Mouse (Mus musculus) bone marrow macrophage, adult 2 months (primary cell): ENCODE results near the gene Afm. TPM values are rescaled to one million over a fixed set of nuclear protein-coding genes. Genes with fewer than 3 reads are reported as not detected.

Source experiments
- H3K27ac ChIP-seq: 2 replicates; pipeline ENCODE4 v1.5.1; 2012; ENCODE audit warnings: low read depth, low read length; ENCODE audit not compliant: insufficient read depth
- H3K4me1 ChIP-seq: 2 replicates; pipeline ENCODE4 v1.6.1; 2012; ENCODE audit warnings: low read length; ENCODE audit not compliant: control insufficient read depth, insufficient read depth
- H3K4me3 ChIP-seq: 2 replicates; pipeline ENCODE4 v1.5.1; 2012; ENCODE audit warnings: mild to moderate bottlenecking, low read length, moderate library complexity; ENCODE audit not compliant: insufficient read depth
- CTCF ChIP-seq: IDR thresholded peaks from 2 replicates; pipeline ENCODE4 v1.5.1; 2012; ENCODE audit warnings: low read depth, mild to moderate bottlenecking, low read length, moderate library complexity
- POLR2A ChIP-seq: IDR thresholded peaks from 2 replicates; pipeline ENCODE4 v1.6.1; 2012; ENCODE audit warnings: mild to moderate bottlenecking, low read depth, low read length, borderline replicate concordance
- polyA plus RNA-seq: library from polyadenylated mRNA; stranded (reverse); fragments of >200 nt; gene quantifications from 2 replicates; pipeline ENCODE4 v1.2.4, GENCODE M21; 2012; ENCODE audit not compliant: missing spikeins, insufficient read depth, insufficient read length

The Afm gene
- polyA plus RNA-seq, 1 experiment, result not detected

DNA sequence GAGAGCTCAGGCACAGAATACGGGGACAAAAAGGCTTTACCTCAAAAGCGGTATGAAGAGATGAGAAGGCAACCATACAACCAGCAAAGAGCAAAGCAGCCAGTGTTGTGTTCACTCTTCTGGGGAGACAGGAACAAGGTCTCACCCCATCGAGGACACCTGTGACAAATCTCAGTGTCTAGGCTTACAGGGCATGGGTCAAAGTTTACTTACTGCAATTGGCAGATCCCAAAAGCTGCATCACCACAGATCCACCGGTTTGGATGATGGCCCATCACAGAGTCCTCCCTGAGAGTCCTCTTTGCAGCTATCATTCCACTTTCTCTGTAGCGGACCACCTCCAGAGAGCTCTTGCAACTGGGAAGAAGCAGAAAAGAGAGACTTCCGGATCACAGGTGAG, 3.2 kb upstream of the Afm start:
- Histone ChIP-seq H3K4me3 (no peak overlapping the region), H3K27ac (no peak overlapping the region), H3K4me1 (no peaks in the 10 kb centered on the region)
- no peak for TF ChIP-seq CTCF
- no peak for TF ChIP-seq POLR2A

DNA sequence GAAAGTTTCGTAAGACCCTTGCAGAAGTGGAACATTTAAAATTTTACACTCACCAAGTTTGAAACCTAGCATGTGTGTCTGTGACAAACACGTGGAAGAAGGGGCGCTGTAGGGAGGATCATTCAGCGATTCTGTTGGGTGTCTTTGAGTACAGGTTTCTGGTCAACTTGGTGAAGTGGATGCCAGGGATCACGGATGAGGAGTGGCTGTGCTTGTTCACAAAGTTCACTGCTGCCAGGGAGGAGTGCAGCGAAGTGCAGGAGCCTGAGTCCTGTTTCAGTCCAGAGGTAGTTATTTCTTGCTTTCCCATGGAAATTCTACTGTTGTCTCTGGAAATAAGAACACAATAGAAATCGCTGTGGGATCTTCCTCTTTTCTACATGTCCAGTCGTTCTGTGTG, 32.5 kb downstream of the Afm start:
- H3K4me3 ChIP-seq, result no peak overlapping the region
- no peak for TF ChIP-seq CTCF
- no peak for TF ChIP-seq POLR2A
- no peaks in the 10 kb centered on the region for H3K4me1 ChIP-seq
- H3K27ac ChIP-seq, result no peak overlapping the region

DNA sequence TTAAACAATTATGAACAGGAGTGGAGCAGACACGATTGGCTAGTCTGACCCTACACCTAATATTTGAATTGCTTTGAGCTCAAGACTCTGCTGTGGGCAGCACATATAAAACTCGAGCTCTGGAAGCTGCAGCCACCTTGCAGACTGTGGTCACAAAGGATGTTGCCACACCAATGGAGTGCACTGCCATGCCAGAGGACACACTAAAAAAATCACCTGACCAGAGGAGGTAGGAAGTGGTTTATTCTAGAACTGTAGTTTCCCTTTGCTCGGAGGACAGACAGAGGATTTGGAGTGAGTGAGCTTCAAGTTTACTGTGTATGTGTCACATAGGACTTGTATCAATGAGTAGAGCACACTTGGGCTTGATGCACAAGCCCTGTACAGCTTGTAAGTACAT, 37.3 kb downstream of the Afm start:
- no peak overlapping the region for H3K27ac ChIP-seq
- H3K4me1 ChIP-seq, result no peaks in the 10 kb centered on the region
- TF ChIP-seq POLR2A (no peak), CTCF (no peak)
- no peak overlapping the region for H3K4me3 ChIP-seq

DNA sequence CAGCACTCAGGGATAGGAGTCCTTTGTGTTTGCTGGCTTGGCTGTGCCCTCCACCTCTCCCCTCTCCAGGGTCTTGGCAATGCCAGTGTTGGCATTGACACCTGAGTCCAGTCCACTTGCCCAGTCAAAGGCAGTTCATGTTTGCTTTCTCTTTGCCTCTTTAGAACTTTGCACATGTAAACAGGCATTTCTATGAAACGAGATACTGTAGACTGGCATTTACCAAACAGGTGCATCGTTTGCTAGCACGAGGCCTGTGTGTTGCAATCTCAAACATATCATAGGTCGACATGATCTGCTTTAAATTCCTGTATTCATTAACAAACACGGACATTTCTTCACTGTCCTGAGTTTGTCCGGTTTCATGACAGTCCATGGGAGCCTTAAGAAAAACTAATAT, 42.0 kb downstream of the Afm start, which contains the start of gene 5830473C10Rik:
TSS of gene 5830473C10Rik (plus strand) at position 365 of the 400 bp plus-strand sequence.
- Histone ChIP-seq H3K27ac (no peak within 1 kb of the TSS), H3K4me1 (peaks cover 4% of the 10 kb centered on the region), H3K4me3 (no peak within 1 kb of the TSS)
- TF ChIP-seq CTCF, result no peak

DNA sequence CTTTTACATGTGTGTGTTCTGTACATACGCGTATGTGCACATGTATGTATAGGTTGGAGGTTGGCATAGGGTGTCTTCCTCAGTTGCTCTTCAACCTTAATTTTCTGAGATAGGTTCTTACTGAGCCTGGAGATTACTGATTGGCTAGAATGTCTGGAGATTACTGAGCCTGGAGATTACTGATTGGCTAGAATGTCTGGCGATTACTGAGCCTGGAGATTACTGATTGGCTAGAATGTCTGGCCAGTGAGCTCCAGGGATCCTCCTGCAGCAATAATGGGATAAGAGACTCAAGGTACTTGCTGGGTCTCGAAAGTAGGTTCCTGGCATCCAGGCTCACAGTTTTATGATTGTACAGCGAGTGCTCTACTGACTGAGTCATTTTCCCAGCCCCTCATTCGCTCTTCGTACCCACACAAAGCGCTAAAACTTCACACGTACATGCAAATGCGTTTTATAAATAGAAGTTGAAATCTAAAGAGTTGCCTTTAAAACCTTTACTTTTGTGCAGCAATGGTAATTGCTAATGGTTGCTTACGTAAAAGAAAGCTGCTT, 43.1 kb downstream of the Afm start:
- Histone ChIP-seq H3K27ac (no peak overlapping the region), H3K4me3 (no peak overlapping the region), H3K4me1 (peaks cover 4% of the 10 kb centered on the region)
- no peak for TF ChIP-seq CTCF
- no peak for TF ChIP-seq POLR2A

DNA sequence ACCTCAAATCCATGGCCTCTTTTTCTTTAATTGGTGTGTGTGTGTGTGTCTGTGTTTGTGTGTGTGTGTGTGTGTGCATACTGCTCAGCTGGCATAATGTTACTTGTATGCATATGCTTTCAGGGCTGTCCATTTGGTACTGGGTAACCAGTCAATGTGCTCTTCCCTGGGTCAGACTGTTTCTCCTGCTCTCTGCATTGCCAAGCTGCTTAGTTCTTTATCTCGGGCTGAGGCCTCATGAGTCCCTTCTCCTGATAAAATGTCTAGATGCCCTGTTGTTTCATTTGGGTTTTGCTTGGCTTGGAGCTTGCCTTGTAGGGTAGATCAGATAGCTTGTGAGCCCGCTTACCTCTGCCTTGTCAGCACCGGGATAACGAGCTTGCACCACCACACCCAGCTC, 44.1 kb downstream of the Afm start:
- TF ChIP-seq CTCF, result no peak
- no peak for TF ChIP-seq POLR2A
- Histone ChIP-seq H3K27ac (no peak overlapping the region), H3K4me3 (no peak overlapping the region), H3K4me1 (peaks cover 4% of the 10 kb centered on the region)

DNA sequence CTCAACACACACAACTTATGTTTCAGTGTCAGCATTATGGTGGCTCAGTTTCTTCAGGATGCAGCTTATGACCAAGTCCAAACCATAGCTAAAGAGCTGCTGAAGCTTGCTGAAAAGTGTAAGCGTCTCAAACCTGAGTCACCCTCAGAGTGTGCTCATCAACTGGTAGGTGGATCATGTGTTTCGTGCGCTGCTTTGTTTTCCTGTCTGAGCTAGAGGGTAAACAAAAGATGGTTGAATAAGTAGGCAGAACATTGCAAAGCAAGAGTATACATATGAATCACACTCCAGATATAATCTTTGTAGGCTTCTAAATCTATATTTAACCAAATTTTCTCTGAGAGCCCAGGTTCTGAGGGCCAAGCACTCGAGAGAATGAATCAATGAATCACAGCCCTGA, 45.4 kb downstream of the Afm start:
- TF ChIP-seq CTCF, result no peak
- TF ChIP-seq POLR2A, result no peak
- Histone ChIP-seq H3K4me3 (no peak overlapping the region), H3K27ac (no peak overlapping the region), H3K4me1 (peaks cover 4% of the 10 kb centered on the region)

DNA sequence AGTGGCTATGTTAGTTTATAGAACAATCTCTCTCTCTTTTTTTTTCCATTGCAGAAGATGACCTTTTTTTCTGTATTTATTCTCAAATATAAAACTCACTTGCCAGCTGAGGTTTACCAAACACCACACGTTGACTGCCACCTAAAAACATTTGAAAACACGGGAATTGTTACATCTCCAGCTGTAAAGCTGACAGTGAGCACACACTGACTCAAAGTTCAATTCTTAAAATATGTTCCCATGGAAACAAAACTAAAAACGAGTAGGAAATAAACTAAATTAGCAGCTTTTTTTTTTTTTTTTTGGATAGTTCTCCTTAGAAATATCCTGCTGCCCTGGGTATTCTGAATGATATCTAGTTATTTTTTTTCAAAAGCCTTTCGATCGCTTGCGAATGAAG, 46.5 kb downstream of the Afm start:
- Histone ChIP-seq H3K4me3 (no peak overlapping the region), H3K27ac (no peak overlapping the region), H3K4me1 (peaks cover 4% of the 10 kb centered on the region)
- no peak for TF ChIP-seq CTCF
- TF ChIP-seq POLR2A, result no peak

DNA sequence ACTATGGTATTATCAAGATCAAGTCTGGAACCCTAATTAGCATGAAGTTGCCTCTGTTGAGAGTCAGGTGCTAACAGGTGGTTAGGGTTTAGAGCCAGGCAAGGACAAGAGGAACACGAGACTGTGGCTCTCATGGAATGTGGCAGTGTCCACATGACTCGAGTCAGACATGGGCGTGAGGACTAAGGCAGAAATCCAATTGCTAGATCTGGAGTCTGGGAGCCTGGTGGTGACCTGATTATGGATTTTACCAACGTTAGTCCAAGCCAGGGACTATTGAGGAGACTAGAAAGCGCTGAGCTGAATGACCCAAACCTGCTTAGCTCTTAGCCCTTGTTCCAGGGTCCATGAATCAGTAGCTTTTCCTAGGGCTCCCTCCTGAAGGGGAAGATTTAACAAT, 49.1 kb downstream of the Afm start:
- peaks cover 2% of the 10 kb centered on the region for H3K4me1 ChIP-seq
- H3K27ac ChIP-seq, result no peak overlapping the region
- H3K4me3 ChIP-seq, result no peak overlapping the region
- TF ChIP-seq CTCF (no peak), POLR2A (no peak)

DNA sequence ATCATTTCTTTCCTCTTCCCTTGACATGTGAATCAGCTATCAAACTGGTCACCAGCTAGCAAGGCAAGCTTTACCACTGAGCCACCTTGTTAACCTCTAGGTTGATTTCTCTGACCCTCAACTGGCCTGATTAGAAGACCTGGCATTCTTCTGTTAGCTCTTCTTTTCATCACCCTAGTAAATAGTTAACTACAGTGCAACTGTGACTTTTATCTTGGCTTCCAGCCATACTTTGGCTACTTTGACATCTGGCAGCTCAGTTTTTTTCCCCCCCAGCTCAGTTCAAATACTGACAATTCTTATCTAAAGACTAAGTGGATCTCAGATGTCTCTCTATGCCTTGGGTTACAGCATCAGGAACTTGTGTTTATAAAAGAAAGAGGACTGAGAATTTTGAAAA, 49.6 kb downstream of the Afm start:
- no peaks in the 10 kb centered on the region for H3K4me1 ChIP-seq
- TF ChIP-seq CTCF, result no peak
- no peak for TF ChIP-seq POLR2A
- no peak overlapping the region for H3K27ac ChIP-seq
- H3K4me3 ChIP-seq, result no peak overlapping the region

DNA sequence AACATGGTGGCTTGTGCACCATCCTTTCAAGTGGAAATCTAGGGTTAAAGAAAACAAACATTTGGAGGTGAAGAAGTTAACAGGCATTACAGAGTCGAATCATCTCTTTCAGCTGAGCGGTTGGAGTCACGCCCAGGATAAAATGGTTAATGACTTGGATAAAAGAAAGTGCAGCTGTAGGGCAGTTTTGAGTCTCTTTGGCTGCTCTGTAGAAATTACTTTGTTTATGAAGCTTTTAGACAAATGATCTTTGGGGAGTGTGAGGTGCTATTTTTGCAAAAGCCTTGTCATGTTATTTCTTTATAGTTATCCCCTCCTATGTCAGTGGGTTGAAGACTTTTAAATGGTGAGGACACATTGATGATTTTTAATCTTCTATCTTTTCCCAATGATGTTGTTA, 52.5 kb downstream of the Afm start:
- Histone ChIP-seq H3K4me3 (no peak overlapping the region), H3K27ac (no peak overlapping the region), H3K4me1 (no peaks in the 10 kb centered on the region)
- TF ChIP-seq POLR2A (no peak), CTCF (no peak)
